Mouse (Mus musculus) cerebellum, adult 2 months (tissue): ENCODE measurements at regions not wholly inside any gene's neighbourhood (a gene's known extent, or its start where the extent isn't known, plus 50 kb on each side); places are given as distances from the start of the nearest gene placed in this dataset.

Experiments used
- CTCF ChIP-seq: fragments of 200-500 bp; IDR thresholded peaks from 2 replicates; pipeline ENCODE4 v1.5.1; 2011; ENCODE audit warnings: low read depth, mild to moderate bottlenecking, control low read depth, low read length, moderate library complexity, borderline replicate concordance; ENCODE audit not compliant: insufficient read depth
- POLR2A ChIP-seq: fragments of 200-500 bp; IDR thresholded peaks from 2 replicates; pipeline ENCODE4 v1.6.1; 2011; ENCODE audit warnings: low read length, control low read depth, borderline replicate concordance; ENCODE audit not compliant: insufficient read depth

- TF ChIP-seq POLR2A (no peak), CTCF (no peak)
Measured at GRCm38 (mm10) chr8:109395133-109395855, 98.5 kb upstream of the Pmfbp1 start.
